Mouse (Mus musculus) embryo, embryonic 10.5 days (tissue): Measurements from ENCODE around the gene Dus3l.

Source experiments
- DNase-seq: peaks from one replicate; pipeline ENCODE4 v3.0.0-alpha.2; 2015; ENCODE audit warnings: low spot score

Gene Dus3l

GRCm38 (mm10) chr17:56792588-56792987, 28.0 kb downstream of the Dus3l start:
- no peak for DNase-seq

GRCm38 (mm10) chr17:56793614-56794319, 29.2 kb downstream of the Dus3l start:
- DNase-seq = no peak

GRCm38 (mm10) chr17:56799276-56799675, 34.7 kb downstream of the Dus3l start:
- DNase-seq = no peak

GRCm38 (mm10) chr17:56802065-56802464, 37.5 kb downstream of the Dus3l start:
- DNase-seq = no peak

- no peak for DNase-seq
These were observed 40.4 kb downstream of the Dus3l start for GRCm38 (mm10) chr17:56804952-56805351.

GRCm38 (mm10) chr17:56805784-56806183, 41.2 kb downstream of the Dus3l start:
- DNase-seq = peak; percentile 22

- peak; percentile 89 for DNase-seq
These were observed 44.0 kb downstream of the Dus3l start for GRCm38 (mm10) chr17:56808518-56808917.

- peak; percentile 73 for DNase-seq
These were observed 45.7 kb downstream of the Dus3l start for GRCm38 (mm10) chr17:56810245-56810644.

GRCm38 (mm10) chr17:56814316-56815056, 49.9 kb downstream of the Dus3l start:
- peak; percentile 97 for DNase-seq

GRCm38 (mm10) chr17:56815057-56815345, 50.4 kb downstream of the Dus3l start:
- no peak for DNase-seq

- DNase-seq = peak; percentile 30
These were observed 53.6 kb downstream of the Dus3l start for GRCm38 (mm10) chr17:56818067-56818636.

- DNase-seq = no peak
These were observed 54.5 kb downstream of the Dus3l start for GRCm38 (mm10) chr17:56819032-56819545.
